Mouse (Mus musculus) mouse trophoblast stem cell (cell line): ENCODE measurements around the gene Gm28434.

ENCODE experiments used
- in situ Hi-C, 2 experiments: fragments of 300-500 bp; cut with MseI, MboI; formaldehyde crosslinking; loops; 2 replicates in 1 of 2; 3 replicates in 1 of 2; pipeline ENCODE4 v1.15.1; 2025

Gene Gm28434

GRCm38 (mm10) chr5:87969201-87969600 is at the start of gene Gm28434, which contains the start of gene 2310003L06Rik:
TSS of gene Gm28434 (plus strand) at chr5:87969517.
TSS of gene 2310003L06Rik (plus strand) at chr5:87969459.
- in situ Hi-C loops, result no loop called here

GRCm38 (mm10) chr5:87925372-87925771 is 43.9 kb upstream of the Gm28434 start, which contains the start of gene Csn3:
TSS of gene Csn3 (plus strand) at chr5:87925579.
- in situ Hi-C loops, result no loop called here

- in situ Hi-C loops, result no loop called here
These were observed 37.7 kb upstream of the Gm28434 start for GRCm38 (mm10) chr5:87931603-87932002.

- in situ Hi-C loops, result no loop called here
These were observed 28.6 kb upstream of the Gm28434 start for GRCm38 (mm10) chr5:87940752-87941151.

- in situ Hi-C loops, result no loop called here
These were observed 26.8 kb upstream of the Gm28434 start for GRCm38 (mm10) chr5:87942515-87942914.

DNA sequence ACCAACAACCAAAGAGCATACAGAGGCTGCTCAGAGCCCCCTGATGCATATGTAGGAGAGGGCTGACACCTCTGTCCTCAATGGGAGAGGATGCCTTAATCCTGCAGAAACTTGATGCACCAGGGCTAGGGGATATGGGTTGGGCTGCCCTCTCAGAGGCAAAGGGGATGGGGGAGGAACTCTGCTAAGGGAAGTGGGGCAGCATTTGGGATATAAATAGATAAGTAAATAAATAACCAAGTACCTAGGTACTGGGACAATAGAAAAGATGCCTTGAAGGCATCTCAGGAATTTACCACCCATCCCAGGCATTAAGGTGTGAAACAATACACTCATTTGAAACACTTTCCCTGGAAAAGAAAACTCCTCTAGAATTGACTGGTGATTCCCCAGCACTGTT is 17.5 kb upstream of the Gm28434 start:
- in situ Hi-C loops, result no loop called here

GRCm38 (mm10) chr5:87979139-87979538 is 9.8 kb downstream of the Gm28434 start, which contains the start of gene Cabs1:
TSS of gene Cabs1 (plus strand) at chr5:87979439.
- in situ Hi-C loops, result no loop called here

GRCm38 (mm10) chr5:87982468-87983214 is 13.3 kb downstream of the Gm28434 start:
- in situ Hi-C loops, result no loop called here

DNA sequence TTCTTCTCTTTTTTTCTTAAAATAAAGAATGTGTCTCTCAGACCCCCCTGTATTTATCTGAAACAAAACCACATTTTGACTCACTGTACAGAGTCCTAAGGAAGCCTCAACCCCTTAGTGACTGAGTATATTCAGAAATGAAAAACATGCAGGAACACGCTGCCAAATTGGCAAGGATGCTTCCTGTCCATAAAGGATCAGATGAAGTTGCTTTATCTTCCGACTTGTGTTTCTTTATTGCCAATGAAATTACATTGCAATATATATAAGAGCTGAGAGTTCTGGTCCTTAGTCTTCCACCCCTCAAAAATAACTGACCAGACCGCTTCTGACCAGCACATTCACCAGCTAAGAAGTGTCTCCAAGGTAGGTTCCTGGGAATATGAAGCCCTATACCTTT is 32.9 kb downstream of the Gm28434 start, which contains the start of gene Smr3a:
TSS of gene Smr3a (plus strand) at position 301 of the 400 bp plus-strand sequence.
- in situ Hi-C loops, result no loop called here

DNA sequence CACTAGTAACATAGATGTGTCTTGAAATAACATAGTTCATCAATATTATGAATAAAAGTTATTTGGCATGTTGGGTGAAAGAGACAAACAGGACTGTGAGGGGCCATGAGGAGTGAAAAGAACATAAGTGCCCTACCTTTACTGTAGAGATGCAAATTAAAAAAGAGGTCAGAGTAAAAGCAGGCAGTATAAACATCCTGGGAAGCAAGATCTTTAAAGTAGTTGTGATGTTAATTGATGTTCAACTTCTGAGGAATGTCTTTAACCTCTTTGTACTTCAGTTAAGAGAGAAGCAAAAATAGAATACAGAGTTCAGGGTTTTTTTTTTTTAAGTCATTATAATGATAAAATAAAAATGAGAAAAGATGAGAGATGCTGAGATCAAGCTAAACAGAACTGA is 35.9 kb downstream of the Gm28434 start:
- in situ Hi-C loops, result no loop called here
